In genomic region chr9:119037076-119037730, GRCm38 (mm10) we compare ENCODE assay signal across 11 mouse cellular contexts. TPM values are rescaled to one million over a fixed set of nuclear protein-coding genes. Genes with fewer than 3 reads are reported as not detected.
DNase-seq lines count a peak whose midpoint lies in the region; ATAC-seq and TF ChIP-seq lines count a peak whose summit lies in the region.
"Had no signal": no experiment of that assay in that cellular context is flagged by ENCODE, and none has a peak within 500 bp of the region (broad histone marks: within the 10 kb centered on the region; RNA-seq: fewer than 3 reads in every experiment).

No protein-coding gene starts in this region.

- no peak overlapping the region for H3K9ac ChIP-seq in kidney, embryonic 14.5 days (ENCODE audit: low read depth, low read length)
- H3K9ac ChIP-seq in heart, embryonic 16.5 days (ENCODE audit: low read length), result no peak overlapping the region
- H3K9ac ChIP-seq: hindbrain, embryonic 15.5 days; midbrain, embryonic 12.5 days had no signal

- no peak overlapping the region for H3K4me3 ChIP-seq in kidney, adult 2 months (ENCODE audit: insufficient read depth, low read depth, low read length)
- H3K4me3 ChIP-seq in kidney, embryonic 14.5 days (ENCODE audit: low read length), result no peak overlapping the region
- no peak overlapping the region for H3K4me3 ChIP-seq in heart, embryonic 16.5 days (ENCODE audit: low read length)
- H3K4me3 ChIP-seq: hindbrain, embryonic 15.5 days; midbrain, embryonic 12.5 days had no signal

- H3K27ac ChIP-seq in kidney, adult 2 months (ENCODE audit: insufficient read depth, low read depth, low read length), result 0 out of 2 replicates have a peak overlapping the region, but pooled peaks have one; percentile 10
- H3K27ac ChIP-seq in kidney, embryonic 14.5 days (ENCODE audit: low read depth, low read length), result no peak overlapping the region
- H3K27ac ChIP-seq in heart, embryonic 16.5 days (ENCODE audit: low read length), result peak overlapping the region; percentile 17; the same call in 1 of the 2 replicates
- H3K27ac ChIP-seq: hindbrain, embryonic 15.5 days; midbrain, embryonic 12.5 days had no signal

- no peak overlapping the region for H3K4me2 ChIP-seq in kidney, embryonic 14.5 days (replicated peaks; ENCODE audit: low read depth, low read length)
- no peak overlapping the region for H3K4me2 ChIP-seq in heart, embryonic 16.5 days (ENCODE audit: low read depth, low read length)
- H3K4me2 ChIP-seq: hindbrain, embryonic 15.5 days; midbrain, embryonic 12.5 days had no signal

- H3K27me3 ChIP-seq in kidney, adult 2 months (replicated peaks; ENCODE audit: control insufficient read depth, insufficient read depth, low read length), result no peaks in the 10 kb centered on the region
- H3K27me3 ChIP-seq in kidney, embryonic 14.5 days (ENCODE audit: control insufficient read depth, insufficient read depth, low read length), result no peaks in the 10 kb centered on the region
- no peaks in the 10 kb centered on the region for H3K27me3 ChIP-seq in heart, embryonic 16.5 days (ENCODE audit: control insufficient read depth, insufficient read depth, low read length)
- H3K27me3 ChIP-seq: hindbrain, embryonic 15.5 days had no signal

- 0 out of 2 replicates have a peak, but pooled peaks cover 2% of the 10 kb centered on the region for H3K4me1 ChIP-seq in kidney, adult 2 months (ENCODE audit: control insufficient read depth, insufficient read depth, low read length)
- H3K4me1 ChIP-seq in kidney, embryonic 14.5 days (ENCODE audit: control insufficient read depth, insufficient read depth, low read length), result peaks cover 19% of the 10 kb centered on the region
- H3K4me1 ChIP-seq in heart, embryonic 16.5 days (ENCODE audit: control insufficient read depth, insufficient read depth, low read length), result peaks cover 12% of the 10 kb centered on the region

- ATAC-seq in kidney, embryonic 14.5 days (ENCODE audit: low FRiP score, low TSS enrichment), result no peak
- ATAC-seq in heart, embryonic 16.5 days (replicated peaks; ENCODE audit: extremely low read depth, insufficient read depth, low FRiP score), result no peak

- DNase-seq in kidney, adult 2 months, result peak; percentile 57
- peak; percentile 82 for DNase-seq in 3T3-L1 (ENCODE audit: low read depth, low spot score)
- peak; percentile 86 for DNase-seq in MN1 (ENCODE audit: low spot score)
- no peak for DNase-seq in spleen, postnatal 36 days (ENCODE audit: low spot score in 2 of 2)
- no peak for DNase-seq in cerebellum, adult 9-11 months
- DNase-seq: left cerebral cortex, postnatal 4 days; thymus, postnatal 4 days had no signal

- H3K9me3 ChIP-seq in kidney, embryonic 14.5 days (ENCODE audit: control insufficient read depth, low read length), result no peaks in the 10 kb centered on the region
- no peaks in the 10 kb centered on the region for H3K9me3 ChIP-seq in heart, embryonic 16.5 days (replicated peaks; ENCODE audit: control insufficient read depth, low read length)
- H3K9me3 ChIP-seq: hindbrain, embryonic 15.5 days; midbrain, embryonic 12.5 days had no signal

- no peak for TF ChIP-seq POLR2A in kidney, adult 2 months (IDR thresholded peaks at IDR 0.05; ENCODE audit: low read depth, low read length)

- WGBS in kidney, adult 2 months, result 70% methylated on average over 15 of the region's 15 CpGs
- WGBS in kidney, embryonic 14.5 days, result 77% methylated on average over 15 of the region's 15 CpGs
- 56% methylated on average over 15 of the region's 15 CpGs for WGBS in heart, embryonic 16.5 days

- H3K36me3 ChIP-seq in kidney, adult 2 months (ENCODE audit: control insufficient read depth, insufficient read depth, low read length), result peaks cover 2% of the 10 kb centered on the region
- peaks cover 60% of the 10 kb centered on the region for H3K36me3 ChIP-seq in kidney, embryonic 14.5 days (ENCODE audit: control insufficient read depth, insufficient read depth, low read length)
- H3K36me3 ChIP-seq in heart, embryonic 16.5 days (ENCODE audit: control insufficient read depth, insufficient read depth), result peaks cover 18% of the 10 kb centered on the region

- no peak for TF ChIP-seq CTCF in kidney, adult 2 months (conservative IDR thresholded peaks at IDR 0.05; ENCODE audit: insufficient read depth, insufficient read length, low read depth, low read length)

RNA-seq across cellular contexts. Expression of gene Vill, which starts 15.4 kb away (rescaled TPM):
- 48.5 and 73.9 TPM in 2 replicates for polyA plus RNA-seq in kidney, adult 2 months (2012; rRNA removed)
- polyA plus RNA-seq in kidney, embryonic 14.5 days (2014; fragmentation: Nextera tagmentation; extraction: Ambion mirVana), result 26.6 and 40.4 TPM in 2 replicates
- polyA plus RNA-seq in heart, embryonic 16.5 days (2015; fragmentation: Nextera tagmentation; extraction: Ambion mirVana), result 9.0 and 11.4 TPM in 2 replicates

RNA-seq across cellular contexts. Expression of gene Plcd1, which starts 56.1 kb away (rescaled TPM):
- polyA plus RNA-seq in kidney, adult 2 months (2012; rRNA removed), result 11.3 and 11.8 TPM in 2 replicates
- 18.5 and 18.7 TPM in 2 replicates for polyA plus RNA-seq in kidney, embryonic 14.5 days (2014; fragmentation: Nextera tagmentation; extraction: Ambion mirVana)
- 23.0 and 23.8 TPM in 2 replicates for polyA plus RNA-seq in heart, embryonic 16.5 days (2015; fragmentation: Nextera tagmentation; extraction: Ambion mirVana)

Comparison
In these comparisons a context has a peak if more than half of its experiments do, and no peak if none do; other contexts are left out.
1. DNase-seq: peak in kidney, adult 2 months (single experiment), 3T3-L1 (single experiment) and MN1 (single experiment); none in spleen, postnatal 36 days (0 of 2) and cerebellum, adult 9-11 months (single experiment).